In genomic region chr16:84817423-84817822, GRCm38 (mm10) we compare ENCODE assay signal across 8 mouse cellular contexts. TPM values are rescaled to one million over a fixed set of nuclear protein-coding genes. Genes with fewer than 3 reads are reported as not detected.
DNase-seq lines count a peak whose midpoint lies in the region; ATAC-seq and TF ChIP-seq lines count a peak whose summit lies in the region.

No protein-coding gene starts in this region.

- H3K4me3 ChIP-seq in heart, embryonic 10.5 days, result no peak overlapping the region
- no peak overlapping the region for H3K4me3 ChIP-seq in forebrain, postnatal 0 days (ENCODE audit: low read depth, low read length)
- H3K4me3 ChIP-seq in limb, embryonic 14.5 days (replicated peaks; ENCODE audit: low read length), result no peak overlapping the region
- no peak overlapping the region for H3K4me3 ChIP-seq in neural tube, embryonic 15.5 days (replicated peaks)

- no peak for TF ChIP-seq POLR2A in limb, embryonic 14.5 days (IDR thresholded peaks at IDR 0.05; ENCODE audit: borderline replicate concordance, extremely low read depth, insufficient read depth, insufficient read length)

- peak; percentile 74 for TF ChIP-seq CTCF in forebrain, postnatal 0 days (IDR thresholded peaks at IDR 0.05; ENCODE audit: low read depth)

- no peaks in the 10 kb centered on the region for H3K4me1 ChIP-seq in heart, embryonic 10.5 days
- H3K4me1 ChIP-seq in forebrain, postnatal 0 days (ENCODE audit: insufficient read depth), result no peaks in the 10 kb centered on the region
- no peaks in the 10 kb centered on the region for H3K4me1 ChIP-seq in limb, embryonic 14.5 days (ENCODE audit: control insufficient read depth, insufficient read depth, low read length)
- no peaks in the 10 kb centered on the region for H3K4me1 ChIP-seq in neural tube, embryonic 15.5 days

- DNase-seq in heart, adult 8-10 months (ENCODE audit: low spot score), result peak; percentile 49
- DNase-seq in heart, embryonic 10.5 days (ENCODE audit: low spot score), result no peak
- DNase-seq in 416B (ENCODE audit: low read depth) (peak; percentile 61), ZHBTc4 (ENCODE audit: low read depth, low spot score) (peak; percentile 70)
- DNase-seq in forebrain, postnatal 0 days, result peak; percentile 47
- peak; percentile 54 for DNase-seq in limb, embryonic 14.5 days (ENCODE audit: low spot score)
- DNase-seq in urinary bladder, postnatal 36 days (ENCODE audit: low spot score in 2 of 2), result no peak

- no peak overlapping the region for H3K27ac ChIP-seq in heart, embryonic 10.5 days
- no peak overlapping the region for H3K27ac ChIP-seq in forebrain, postnatal 0 days (ENCODE audit: low read depth, low read length)
- no peak overlapping the region for H3K27ac ChIP-seq in limb, embryonic 14.5 days (replicated peaks; ENCODE audit: low read depth, low read length)
- H3K27ac ChIP-seq in neural tube, embryonic 15.5 days (replicated peaks), result no peak overlapping the region

- H3K9ac ChIP-seq in forebrain, postnatal 0 days, result no peak overlapping the region
- no peak overlapping the region for H3K9ac ChIP-seq in limb, embryonic 14.5 days (ENCODE audit: low read depth, low read length, severe bottlenecking)
- H3K9ac ChIP-seq in neural tube, embryonic 15.5 days (replicated peaks), result no peak overlapping the region

- H3K4me2 ChIP-seq in forebrain, postnatal 0 days (ENCODE audit: low read depth), result no peak overlapping the region
- no peak overlapping the region for H3K4me2 ChIP-seq in limb, embryonic 14.5 days (replicated peaks; ENCODE audit: low read depth, low read length, severe bottlenecking)
- H3K4me2 ChIP-seq in neural tube, embryonic 15.5 days, result no peak overlapping the region

- no peaks in the 10 kb centered on the region; the same call in 1 of the 2 replicates for H3K36me3 ChIP-seq in heart, embryonic 10.5 days
- peaks cover 14% of the 10 kb centered on the region for H3K36me3 ChIP-seq in forebrain, postnatal 0 days (ENCODE audit: insufficient read depth)
- peaks cover 3% of the 10 kb centered on the region for H3K36me3 ChIP-seq in limb, embryonic 14.5 days (ENCODE audit: control insufficient read depth, insufficient read depth, low read length)
- peaks cover 4% of the 10 kb centered on the region; the same call in 1 of the 2 replicates for H3K36me3 ChIP-seq in neural tube, embryonic 15.5 days

- no peaks in the 10 kb centered on the region for H3K9me3 ChIP-seq in heart, embryonic 10.5 days
- H3K9me3 ChIP-seq in forebrain, postnatal 0 days (ENCODE audit: low read length), result no peaks in the 10 kb centered on the region
- H3K9me3 ChIP-seq in limb, embryonic 14.5 days (ENCODE audit: control insufficient read depth, low read length), result no peaks in the 10 kb centered on the region
- H3K9me3 ChIP-seq in neural tube, embryonic 15.5 days (replicated peaks), result no peaks in the 10 kb centered on the region

- 32% methylated on average over 7 of the region's 7 CpGs for WGBS in heart, embryonic 10.5 days
- WGBS in forebrain, postnatal 0 days, result 32% methylated on average over 7 of the region's 7 CpGs
- 39% methylated on average over 7 of the region's 7 CpGs for WGBS in limb, embryonic 14.5 days
- 36% methylated on average over 7 of the region's 7 CpGs for WGBS in neural tube, embryonic 15.5 days

- peak; percentile 68 for ATAC-seq in forebrain, postnatal 0 days
- ATAC-seq in limb, embryonic 14.5 days (ENCODE audit: low FRiP score, low read depth), result no peak
- ATAC-seq in neural tube, embryonic 15.5 days (ENCODE audit: low FRiP score), result peak; percentile 72; the same call in 1 of the 2 replicates

- no peaks in the 10 kb centered on the region for H3K27me3 ChIP-seq in heart, embryonic 10.5 days (ENCODE audit: insufficient read depth, poor library complexity, severe bottlenecking)
- no peaks in the 10 kb centered on the region for H3K27me3 ChIP-seq in forebrain, postnatal 0 days (ENCODE audit: insufficient read depth, low read length)
- no peaks in the 10 kb centered on the region for H3K27me3 ChIP-seq in limb, embryonic 14.5 days (ENCODE audit: control insufficient read depth, insufficient read depth, low read length)
- H3K27me3 ChIP-seq in neural tube, embryonic 15.5 days (replicated peaks), result no peaks in the 10 kb centered on the region

RNA-seq across cellular contexts. Expression of gene Gabpa, which starts 17.3 kb away (rescaled TPM):
- total RNA-seq in heart, adult 8-10 months (2022), result 10 to 100 TPM; 39.4 to 42.6 (median 41.0) TPM
- polyA plus RNA-seq in heart, embryonic 10.5 days (2016; fragmentation: Nextera tagmentation; extraction: Ambion mirVana), result 38.4 and 45.6 TPM in 2 replicates
- 20.7 and 26.8 TPM in 2 replicates for total RNA-seq in forebrain, postnatal 0 days (2014; rRNA removed)
- polyA plus RNA-seq in forebrain, postnatal 0 days (2015; fragmentation: Nextera tagmentation; extraction: Ambion mirVana), result 7.9 and 10.5 TPM in 2 replicates
- 28.4 and 33.9 TPM in 2 replicates for polyA plus RNA-seq in limb, embryonic 14.5 days (2012; rRNA removed)
- 34.4 and 38.4 TPM in 2 replicates for polyA plus RNA-seq in limb, embryonic 14.5 days (2014; fragmentation: Nextera tagmentation; extraction: Ambion mirVana)
- polyA plus RNA-seq in neural tube, embryonic 15.5 days (2015; fragmentation: Nextera tagmentation; extraction: Ambion mirVana), result 14.7 and 17.0 TPM in 2 replicates

RNA-seq across cellular contexts. Expression of gene Atp5j, which starts 18.0 kb away (rescaled TPM):
- 1,000 to 10,000 TPM; 1,420 to 1,989 (median 1,699) TPM for total RNA-seq in heart, adult 8-10 months (2022)
- polyA plus RNA-seq in heart, embryonic 10.5 days (2016; fragmentation: Nextera tagmentation; extraction: Ambion mirVana), result 1,023 and 1,250 TPM in 2 replicates
- total RNA-seq in forebrain, postnatal 0 days (2014; rRNA removed), result 160 and 174 TPM in 2 replicates
- 830 and 1,009 TPM in 2 replicates for polyA plus RNA-seq in forebrain, postnatal 0 days (2015; fragmentation: Nextera tagmentation; extraction: Ambion mirVana)
- polyA plus RNA-seq in limb, embryonic 14.5 days (2012; rRNA removed), result 287 and 329 TPM in 2 replicates
- polyA plus RNA-seq in limb, embryonic 14.5 days (2014; fragmentation: Nextera tagmentation; extraction: Ambion mirVana), result 842 and 879 TPM in 2 replicates
- 846 and 888 TPM in 2 replicates for polyA plus RNA-seq in neural tube, embryonic 15.5 days (2015; fragmentation: Nextera tagmentation; extraction: Ambion mirVana)

RNA-seq across cellular contexts. Expression of gene Jam2, which starts 43.5 kb away (rescaled TPM):
- 10 to 100 TPM; 89.2 to 94.1 (median 91.6) TPM for total RNA-seq in heart, adult 8-10 months (2022)
- polyA plus RNA-seq in heart, embryonic 10.5 days (2016; fragmentation: Nextera tagmentation; extraction: Ambion mirVana), result 3.5 and 4.6 TPM in 2 replicates
- 17.4 and 22.4 TPM in 2 replicates for total RNA-seq in forebrain, postnatal 0 days (2014; rRNA removed)
- 18.6 and 23.2 TPM in 2 replicates for polyA plus RNA-seq in forebrain, postnatal 0 days (2015; fragmentation: Nextera tagmentation; extraction: Ambion mirVana)
- polyA plus RNA-seq in limb, embryonic 14.5 days (2012; rRNA removed), result 8.8 and 9.1 TPM in 2 replicates
- 12.8 and 14.6 TPM in 2 replicates for polyA plus RNA-seq in limb, embryonic 14.5 days (2014; fragmentation: Nextera tagmentation; extraction: Ambion mirVana)
- 20.8 and 24.5 TPM in 2 replicates for polyA plus RNA-seq in neural tube, embryonic 15.5 days (2015; fragmentation: Nextera tagmentation; extraction: Ambion mirVana)

Comparison
In these comparisons a context has a peak if more than half of its experiments do, and no peak if none do; other contexts are left out.
1. DNase-seq: peak in heart, adult 8-10 months (single experiment), 416B (single experiment), ZHBTc4 (single experiment), forebrain, postnatal 0 days (single experiment) and limb, embryonic 14.5 days (single experiment); none in heart, embryonic 10.5 days (single experiment) and urinary bladder, postnatal 36 days (0 of 2).